Mouse (Mus musculus) MEL (cell line): ENCODE measurements at regions not wholly inside any gene's neighbourhood (a gene's known extent, or its start where the extent isn't known, plus 50 kb on each side); places are given as distances from the start of the nearest gene placed in this dataset.

ENCODE experiments used
- CTCF ChIP-seq, 3 experiments: IDR thresholded peaks in 2 of 3; conservative IDR thresholded peaks in 1 of 3; 2 replicates each; pipeline ENCODE4 v1.5.1; 2011 to 2012; ENCODE audit warnings: low read length in 3 of 3, low read depth in 2 of 3, mild to moderate bottlenecking in 2 of 3, improper control_type of control experiment in 1 of 3, inconsistent platforms in 1 of 3, mixed read lengths in 1 of 3, moderate library complexity in 1 of 3; ENCODE audit not compliant: control insufficient read depth in 1 of 3, insufficient read depth in 1 of 3, poor library complexity in 1 of 3, severe bottlenecking in 1 of 3
- GABPA ChIP-seq: IDR thresholded peaks from 2 replicates; pipeline ENCODE4 v1.6.1; 2012; ENCODE audit warnings: low read depth, mild to moderate bottlenecking, inconsistent platforms, low read length, improper control_type of control experiment, moderate library complexity
- MAFK ChIP-seq: IDR thresholded peaks from 2 replicates; pipeline ENCODE4 v1.6.1; 2011; ENCODE audit warnings: low read depth, mild to moderate bottlenecking, low read length, improper control_type of control experiment, borderline replicate concordance
- MXI1 ChIP-seq: IDR thresholded peaks from 2 replicates; pipeline ENCODE4 v1.6.1; 2011; ENCODE audit warnings: mild to moderate bottlenecking, low read depth, low read length, improper control_type of control experiment
- POLR2A ChIP-seq, 2 experiments: IDR thresholded peaks; 2 replicates each; pipeline ENCODE4 v1.6.1; 2011 to 2012; ENCODE audit warnings: low read length in 2 of 2, mild to moderate bottlenecking in 2 of 2, control low read depth in 1 of 2, improper control_type of control experiment in 1 of 2, low read depth in 1 of 2, moderate library complexity in 1 of 2; ENCODE audit not compliant: control insufficient read depth in 1 of 2, insufficient read depth in 1 of 2, poor library complexity in 1 of 2
- RCOR1 ChIP-seq: IDR thresholded peaks from 2 replicates; pipeline ENCODE4 v1.6.1; 2012; ENCODE audit warnings: low read depth, mild to moderate bottlenecking, inconsistent platforms, low read length, improper control_type of control experiment
- USF1 ChIP-seq: IDR thresholded peaks from 2 replicates; pipeline ENCODE4 v1.6.1; 2014; ENCODE audit warnings: low read depth, mild to moderate bottlenecking, inconsistent platforms, low read length, improper control_type of control experiment, moderate library complexity
- USF2 ChIP-seq, 2 experiments: IDR thresholded peaks; 2 replicates each; pipeline ENCODE4 v1.6.1; 2011 to 2012; ENCODE audit warnings: improper control_type of control experiment in 2 of 2, low read length in 2 of 2, borderline replicate concordance in 1 of 2, inconsistent platforms in 1 of 2, low read depth in 1 of 2, mild to moderate bottlenecking in 1 of 2; ENCODE audit not compliant: insufficient read depth in 1 of 2

DNA sequence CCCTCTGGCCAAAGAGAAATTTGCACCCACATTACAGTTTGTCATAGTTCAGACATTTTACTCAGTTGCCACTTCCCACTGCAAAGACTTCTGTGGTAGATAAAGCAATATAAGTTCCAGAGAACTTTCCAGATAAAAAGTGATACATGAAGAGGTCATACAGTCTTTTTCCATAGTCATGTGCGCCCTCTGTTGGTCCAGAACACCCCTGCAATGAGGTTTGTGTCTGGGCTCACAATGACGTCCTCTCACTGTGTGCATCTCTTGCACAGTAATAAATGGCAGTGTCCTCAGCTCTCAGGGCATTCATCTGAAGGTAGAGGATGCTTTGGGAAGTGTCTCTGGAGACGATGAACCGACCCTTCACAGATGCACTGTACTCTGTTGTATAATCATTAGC, 352.4 kb downstream of the Adam6a start:
- TF ChIP-seq GABPA (no peak), MXI1 (no peak), POLR2A (IDR thresholded peaks at IDR 0.05; ENCODE audit: control insufficient read depth in 1 of 2, insufficient read depth in 1 of 2, low read depth in 1 of 2, low read length in 2 of 2, poor library complexity in 1 of 2) (no peak), USF1 (no peak), CTCF (IDR thresholded peaks at IDR 0.05 in 2 of 3, conservative IDR thresholded peaks at IDR 0.05 in 1 of 3; ENCODE audit: control insufficient read depth in 1 of 3, insufficient read depth in 1 of 3, low read depth in 2 of 3, low read length in 3 of 3, poor library complexity in 1 of 3, severe bottlenecking in 1 of 3) (peak; percentile 2 to 24 (median 7); a peak in 1 of 6 replicates), MAFK (no peak), RCOR1 (no peak), USF2 (IDR thresholded peaks at IDR 0.05; ENCODE audit: borderline replicate concordance in 1 of 2, insufficient read depth in 1 of 2, low read depth in 1 of 2, low read length in 2 of 2) (no peak)
